Mouse (Mus musculus) spleen, adult 2 months (tissue): ENCODE results near the gene Naa25. TPM values are rescaled to one million over a fixed set of nuclear protein-coding genes. Genes with fewer than 3 reads are reported as not detected.

ENCODE experiments used
- DNase-seq, 2 experiments: peaks; one replicate each; pipeline versions ENCODE4 v3.0.0 to v3.0.0-alpha.2; 2012 to 2021; ENCODE audit warnings: low spot score in 2 of 2, low read depth in 1 of 2
- H3K27ac ChIP-seq: fragments of 200-500 bp; 2 replicates; pipeline ENCODE4 v1.5.1; 2012; ENCODE audit warnings: low read length, inconsistent platforms; ENCODE audit not compliant: insufficient read depth
- H3K27me3 ChIP-seq: fragments of 200-500 bp; 2 replicates; pipeline ENCODE4 v1.6.1; 2012; ENCODE audit warnings: mild to moderate bottlenecking, moderate library complexity, low read length, inconsistent platforms; ENCODE audit not compliant: control insufficient read depth, insufficient read depth
- H3K36me3 ChIP-seq: fragments of 200-500 bp; 2 replicates; pipeline ENCODE4 v1.6.1; 2012; ENCODE audit warnings: mild to moderate bottlenecking, low read length, inconsistent platforms; ENCODE audit not compliant: control insufficient read depth, insufficient read depth
- H3K4me1 ChIP-seq: fragments of 200-500 bp; 2 replicates; pipeline ENCODE4 v1.6.1; 2011; ENCODE audit warnings: inconsistent platforms; ENCODE audit not compliant: control insufficient read depth, insufficient read depth, insufficient read length
- H3K4me3 ChIP-seq: fragments of 200-500 bp; 2 replicates; pipeline ENCODE4 v1.5.1; 2011; ENCODE audit warnings: mild to moderate bottlenecking, inconsistent platforms; ENCODE audit not compliant: insufficient read depth, insufficient read length; ENCODE audit errors: extremely low read depth
- CTCF ChIP-seq: fragments of 200-500 bp; IDR thresholded peaks from 2 replicates; pipeline ENCODE4 v1.5.1; 2011; ENCODE audit warnings: mild to moderate bottlenecking, inconsistent platforms; ENCODE audit not compliant: insufficient read depth, insufficient read length, insufficient replicate concordance; ENCODE audit errors: extremely low read depth
- POLR2A ChIP-seq: fragments of 200-500 bp; IDR thresholded peaks from 2 replicates; pipeline ENCODE4 v1.6.1; 2011; ENCODE audit warnings: low read depth, low read length, inconsistent platforms
- WGBS: fragments of 180-500 bp; shearing (Covaris S2); methylation state at CpG from one replicate; pipeline ENCODE4 v1.1.7; 2018; 5-methylcytosine and 5-hydroxymethylcytosine counted together
- polyA plus RNA-seq: library from polyadenylated mRNA; depleted of rRNA; stranded (reverse); fragments of >200 nt; gene quantifications from 2 replicates; pipeline ENCODE4 v1.2.3, GENCODE M21; 2012; rRNA removed

The Naa25 gene
- polyA plus RNA-seq: 7.5 TPM in 2 replicates

DNA sequence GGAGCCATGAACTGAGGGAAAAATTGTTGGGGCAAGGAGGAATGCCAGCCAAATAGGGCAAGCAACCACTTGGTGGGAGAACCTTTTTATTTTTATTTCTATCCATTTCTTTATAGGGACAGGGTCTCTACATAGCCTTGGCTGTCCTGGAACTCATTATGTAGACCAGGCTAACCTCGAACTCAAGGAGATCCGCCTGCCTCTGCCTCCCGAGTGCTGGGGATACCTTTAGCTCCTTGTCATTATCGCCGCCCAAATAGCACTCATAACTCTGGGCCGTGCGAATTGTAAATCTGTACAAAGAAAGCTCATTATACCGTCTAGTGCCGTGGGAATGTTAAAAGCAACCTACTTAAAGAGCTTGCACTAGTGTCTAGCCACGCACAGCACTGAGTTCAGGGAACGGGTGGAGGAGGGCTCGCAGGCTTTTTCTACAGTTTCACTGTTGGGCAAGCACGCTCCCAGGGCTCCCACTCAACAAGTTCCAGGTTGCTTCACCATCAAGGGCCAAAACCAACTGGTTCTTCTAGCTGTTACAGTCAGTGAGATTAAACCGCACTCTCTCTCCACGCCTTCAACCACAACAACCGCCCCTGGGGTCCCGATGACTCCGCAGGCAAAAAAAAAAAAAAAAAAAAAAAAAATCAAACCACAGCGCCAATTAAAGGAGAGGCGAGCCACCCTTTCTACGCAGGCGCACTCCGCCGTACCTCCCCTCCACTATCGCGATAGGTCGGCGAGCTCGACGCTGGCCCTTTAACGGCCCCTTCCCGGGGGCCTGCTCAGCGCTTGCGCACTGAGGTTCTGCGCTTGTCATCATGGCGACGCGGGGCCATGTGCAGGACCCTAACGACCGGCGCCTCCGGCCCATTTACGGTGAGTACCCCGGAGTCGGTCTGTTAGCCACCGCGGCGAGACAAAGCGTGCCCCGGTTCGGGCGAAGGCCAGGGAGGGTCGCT is at the start of gene Naa25:
Gene Naa25 (plus strand): TSS at position 750 of the 959 bp plus-strand sequence.
- peak within 1 kb of the TSS; percentile 75 for H3K27ac ChIP-seq
- peaks cover 12% of the 10 kb centered on the region for H3K4me1 ChIP-seq
- H3K36me3 ChIP-seq: no peaks in the 10 kb centered on the region
- peak; percentile 92 to 95 for DNase-seq
- TF ChIP-seq CTCF (no peak), POLR2A (peak; percentile 47; the same call in 1 of the 2 replicates)
- WGBS: 9% methylated on average over 53 of the region's 53 CpGs
- H3K4me3 ChIP-seq: peak within 1 kb of the TSS; percentile 88
- H3K27me3 ChIP-seq: no peaks in the 10 kb centered on the region

DNA sequence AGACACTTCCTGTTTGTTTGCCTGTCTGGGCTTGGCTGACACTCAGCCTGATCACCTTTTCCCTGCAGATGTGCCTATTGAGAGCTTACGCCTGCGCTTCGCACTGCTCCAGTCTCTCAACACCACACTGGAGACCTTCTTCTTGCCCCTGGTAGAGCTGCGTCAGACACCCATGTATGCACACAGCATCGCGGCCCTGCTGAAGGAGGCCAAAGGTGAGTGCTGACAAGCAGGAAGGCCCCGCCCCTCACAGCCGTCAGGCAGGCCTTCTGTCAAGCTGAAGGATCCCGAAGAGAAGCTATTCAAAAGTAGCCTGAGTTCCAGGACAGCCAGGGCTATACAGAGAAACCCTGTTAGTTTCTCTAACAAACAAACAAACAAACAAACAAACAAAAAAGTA is 38.5 kb upstream of the Naa25 start:
- 92% methylated on average over 9 of the region's 9 CpGs for WGBS
- Histone ChIP-seq H3K4me3 (no peak overlapping the region), H3K36me3 (peaks cover 70% of the 10 kb centered on the region), H3K27me3 (no peaks in the 10 kb centered on the region), H3K27ac (no peak overlapping the region), H3K4me1 (no peaks in the 10 kb centered on the region)
- TF ChIP-seq POLR2A (no peak), CTCF (no peak)
- no peak for DNase-seq

DNA sequence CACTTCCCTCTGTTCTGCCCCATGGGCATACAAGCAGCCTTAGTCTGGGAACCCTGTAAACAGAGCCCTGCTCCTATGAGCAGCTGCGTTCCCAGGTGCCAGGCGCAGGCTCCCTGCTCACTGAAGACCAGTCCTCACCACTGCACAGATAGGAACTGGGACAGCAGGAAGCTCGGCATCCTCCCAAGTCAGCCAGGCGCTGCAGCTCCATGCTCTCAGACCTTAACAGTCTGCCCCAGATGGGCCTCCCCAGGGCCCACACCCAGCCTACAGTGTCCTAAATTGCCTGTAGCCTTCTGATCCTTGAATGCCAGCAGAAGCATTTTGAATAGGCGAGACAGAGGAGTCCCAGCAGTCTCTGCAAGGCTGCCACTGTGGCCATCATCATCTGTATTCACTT is 36.0 kb upstream of the Naa25 start:
- H3K27me3 ChIP-seq: no peaks in the 10 kb centered on the region
- no peak overlapping the region for H3K4me3 ChIP-seq
- no peak for DNase-seq
- 96% methylated on average over 5 of the region's 5 CpGs for WGBS
- no peak for TF ChIP-seq CTCF
- TF ChIP-seq POLR2A: no peak
- H3K4me1 ChIP-seq: no peaks in the 10 kb centered on the region
- H3K27ac ChIP-seq: no peak overlapping the region
- peaks cover 64% of the 10 kb centered on the region for H3K36me3 ChIP-seq

DNA sequence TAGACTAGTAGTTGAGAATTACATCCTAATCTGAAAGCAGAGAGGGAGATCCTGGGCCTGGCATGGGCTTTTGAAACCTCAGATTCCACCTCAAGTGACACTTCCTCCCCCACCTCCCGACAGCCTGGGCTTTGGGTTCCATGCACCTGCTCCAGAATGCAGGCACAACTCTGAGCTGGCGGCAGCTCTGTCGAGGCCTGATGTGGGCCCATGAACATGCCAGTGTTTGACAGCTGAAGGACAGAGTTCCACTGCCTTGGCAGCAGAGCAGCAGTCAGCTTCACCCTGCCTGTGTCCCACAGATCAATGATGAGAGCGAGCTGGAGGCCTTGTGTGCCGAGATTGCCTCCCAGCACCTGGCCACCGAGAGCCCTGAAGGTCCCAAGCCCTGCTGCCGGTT is 34.3 kb upstream of the Naa25 start:
- no peaks in the 10 kb centered on the region for H3K4me1 ChIP-seq
- peaks cover 56% of the 10 kb centered on the region for H3K36me3 ChIP-seq
- TF ChIP-seq CTCF (no peak), POLR2A (no peak)
- 89% methylated on average over 7 of the region's 7 CpGs for WGBS
- no peak overlapping the region for H3K4me3 ChIP-seq
- no peak for DNase-seq
- H3K27me3 ChIP-seq: no peaks in the 10 kb centered on the region
- no peak overlapping the region for H3K27ac ChIP-seq

DNA sequence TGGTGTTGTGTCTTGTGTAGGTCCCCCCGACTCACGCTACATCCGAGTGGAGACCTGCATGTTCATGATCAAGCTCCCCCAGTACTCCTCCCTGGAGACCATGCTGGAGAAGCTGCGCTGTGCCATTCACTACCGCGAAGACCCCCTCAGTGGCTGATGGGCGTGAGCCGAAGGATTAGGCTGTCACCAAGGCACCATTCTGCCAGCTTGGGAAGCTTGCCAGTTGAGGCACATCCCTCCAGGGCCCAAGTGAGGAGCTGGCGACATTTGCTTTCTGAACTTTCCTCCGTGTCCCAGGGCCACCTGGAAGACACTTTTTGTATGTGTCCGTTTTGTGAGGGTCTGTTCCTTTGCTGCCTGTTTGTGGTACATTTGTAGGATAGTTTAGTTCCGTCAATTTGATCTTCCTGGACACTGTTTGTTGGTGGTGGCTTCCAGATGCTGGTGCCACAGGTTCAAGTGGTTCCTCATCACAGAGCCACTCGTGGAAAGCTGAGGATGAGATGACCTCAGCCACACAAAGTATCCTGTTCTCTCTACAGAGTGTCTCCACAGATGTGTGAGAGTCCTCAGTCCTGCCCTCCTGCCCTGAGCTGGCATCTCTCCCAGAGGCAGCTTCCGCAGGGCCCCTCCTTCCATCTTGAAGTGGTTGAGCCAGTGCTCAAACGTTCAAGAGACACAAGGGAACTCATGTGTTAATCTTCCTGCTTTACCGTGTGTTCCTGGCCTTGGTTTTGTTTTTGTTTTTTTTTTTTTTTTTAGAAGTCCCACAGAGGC is 31.1 kb upstream of the Naa25 start:
- no peak overlapping the region for H3K4me3 ChIP-seq
- DNase-seq: no peak
- H3K27me3 ChIP-seq: no peaks in the 10 kb centered on the region
- TF ChIP-seq CTCF (no peak), POLR2A (no peak)
- peaks cover 39% of the 10 kb centered on the region for H3K36me3 ChIP-seq
- no peaks in the 10 kb centered on the region for H3K4me1 ChIP-seq
- H3K27ac ChIP-seq: no peak overlapping the region
- WGBS: 85% methylated on average over 16 of the region's 16 CpGs

DNA sequence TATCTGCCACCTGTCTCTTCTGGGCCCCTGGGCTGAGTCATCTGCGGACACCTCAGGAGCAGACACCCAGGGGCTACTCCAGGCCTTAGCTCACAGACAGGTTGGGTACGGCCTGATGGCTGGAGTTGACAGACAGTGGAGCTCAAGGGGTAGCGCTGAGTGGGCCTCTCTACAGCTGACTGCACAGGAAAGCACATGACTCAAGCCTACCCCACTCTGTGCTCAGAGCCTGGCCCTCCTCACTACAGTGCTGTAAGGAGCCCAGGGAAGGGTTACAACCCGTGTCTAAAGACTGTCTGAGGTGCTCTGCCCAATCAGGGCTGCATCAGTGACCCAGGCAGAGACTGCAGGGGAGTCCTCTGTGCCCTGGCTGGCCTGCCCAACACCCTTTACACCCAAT is 30.5 kb upstream of the Naa25 start:
- Histone ChIP-seq H3K36me3 (peaks cover 40% of the 10 kb centered on the region), H3K27ac (no peak overlapping the region), H3K4me3 (no peak overlapping the region), H3K4me1 (no peaks in the 10 kb centered on the region), H3K27me3 (no peaks in the 10 kb centered on the region)
- no peak for DNase-seq
- TF ChIP-seq POLR2A: no peak
- no peak for TF ChIP-seq CTCF
- WGBS: 86% methylated on average over 4 of the region's 4 CpGs

DNA sequence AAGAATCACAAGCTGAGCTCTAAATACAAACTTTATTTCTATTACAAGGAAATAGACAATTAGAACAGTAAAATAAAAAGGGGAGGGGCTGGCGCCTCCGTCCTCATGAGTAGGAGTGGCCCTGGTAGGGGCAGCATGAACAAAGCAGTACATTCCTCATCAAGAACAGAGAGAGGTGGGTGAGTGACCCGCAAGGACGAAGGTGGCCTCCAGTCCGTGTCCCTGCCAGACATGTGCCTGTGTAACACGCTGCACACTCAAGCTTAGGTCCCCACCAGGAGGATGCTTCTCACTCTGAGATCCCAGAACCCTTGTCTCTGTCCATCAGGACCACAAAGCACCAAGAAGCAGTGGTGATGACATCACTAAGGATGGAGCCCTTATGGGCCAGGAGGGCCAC is 26.0 kb upstream of the Naa25 start:
- Histone ChIP-seq H3K27ac (no peak overlapping the region), H3K4me3 (no peak overlapping the region), H3K36me3 (peaks cover 49% of the 10 kb centered on the region), H3K4me1 (no peaks in the 10 kb centered on the region), H3K27me3 (no peaks in the 10 kb centered on the region)
- DNase-seq: no peak
- 96% methylated on average over 6 of the region's 6 CpGs for WGBS
- TF ChIP-seq POLR2A: no peak
- no peak for TF ChIP-seq CTCF
